Mouse (Mus musculus): Measurements from ENCODE around the gene Fads3. TPM values are rescaled to one million over a fixed set of nuclear protein-coding genes. Genes with fewer than 3 reads are reported as not detected.

The Fads3 gene
- total RNA-seq, 2 experiments from 2014 or later, result 5.4 to 6.0 TPM

GRCm38 (mm10) chr19:10017637-10018526 lies 23.5 kb upstream of the Fads3 start:
- intact Hi-C loops (cut with DNase I; ENCODE audit: low total_unique reads), result no loop called here
- peak; percentile 95 for DNase-seq

DNA sequence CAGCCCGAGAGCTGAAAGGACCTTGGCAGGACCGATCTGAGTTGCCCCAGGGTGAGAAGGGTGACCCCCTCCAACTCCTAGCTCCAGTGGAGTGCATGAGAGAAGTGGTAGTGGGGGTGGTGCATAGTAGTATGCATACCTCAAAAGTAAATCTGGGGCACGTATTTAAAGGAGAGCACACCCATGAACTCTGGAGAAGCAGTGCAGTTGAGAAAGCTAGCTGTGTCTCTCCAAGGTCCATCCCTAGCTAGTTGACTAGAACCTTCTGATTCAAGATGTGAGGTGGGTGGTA lies 22.9 kb upstream of the Fads3 start:
- intact Hi-C loops (cut with DNase I; ENCODE audit: low total_unique reads), result no loop called here

GRCm38 (mm10) chr19:10019214-10019760 lies 22.1 kb upstream of the Fads3 start:
- no peak for DNase-seq
- intact Hi-C loops (cut with DNase I; ENCODE audit: low total_unique reads), result no loop called here

More for the DNA sequence above, 22.9 kb upstream of the Fads3 start:
- DNase-seq, result no peak

- no peak for DNase-seq
- intact Hi-C loops (cut with DNase I; ENCODE audit: low total_unique reads), result no loop called here
These were observed 19.4 kb upstream of the Fads3 start for GRCm38 (mm10) chr19:10021981-10022380.

DNA sequence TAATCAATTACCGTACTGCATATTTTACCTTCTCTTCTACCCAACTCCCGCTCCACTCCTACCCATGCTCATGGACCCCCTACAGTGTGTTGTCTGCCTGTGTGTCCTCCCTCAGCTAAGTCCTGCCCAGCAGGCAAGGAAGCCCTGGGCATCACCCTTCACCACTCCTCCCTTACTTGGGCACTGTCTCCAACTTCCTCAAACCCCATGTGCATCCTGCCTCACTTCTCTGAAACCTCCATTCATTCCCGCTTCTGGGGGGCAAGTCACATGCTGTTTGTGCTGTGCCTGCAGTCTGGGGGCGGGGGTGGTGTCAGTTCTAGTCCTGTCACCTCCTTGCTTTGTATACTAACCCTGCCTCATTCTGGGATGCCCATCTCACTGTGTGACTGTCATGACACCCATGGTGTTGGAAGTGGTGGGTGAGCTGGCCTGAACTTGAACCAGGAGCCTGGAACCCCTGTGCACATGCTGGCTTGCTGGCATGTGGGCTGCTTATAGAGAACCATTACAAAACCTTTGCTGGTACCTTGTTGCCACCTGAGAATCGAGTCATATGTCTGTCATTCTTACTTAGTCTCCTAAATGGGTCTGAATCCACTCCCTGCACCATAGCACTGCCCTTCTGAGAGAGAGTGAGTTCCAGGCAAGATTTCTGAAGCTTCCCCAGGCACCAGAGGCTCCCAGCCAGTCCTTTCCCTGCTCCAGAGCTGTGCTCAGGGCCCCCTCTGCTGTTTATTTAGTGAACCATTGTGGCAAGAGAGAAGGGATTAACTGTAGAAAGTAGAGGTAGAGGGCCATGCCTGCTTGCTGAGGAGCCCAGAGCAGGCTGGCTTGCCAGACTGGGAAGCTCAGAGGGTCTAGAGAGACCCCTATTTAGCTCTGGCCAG lies 18.7 kb upstream of the Fads3 start:
- DNase-seq, result peak; percentile 53
- intact Hi-C loops (cut with DNase I; ENCODE audit: low total_unique reads), result no loop called here

- no peak for DNase-seq
- intact Hi-C loops (cut with DNase I; ENCODE audit: low total_unique reads), result no loop called here
These were observed 18.0 kb upstream of the Fads3 start for GRCm38 (mm10) chr19:10023304-10023758.

GRCm38 (mm10) chr19:10025169-10025875 lies 16.0 kb upstream of the Fads3 start:
- DNase-seq, result peak; percentile 71
- intact Hi-C loops (cut with DNase I; ENCODE audit: low total_unique reads), result no loop called here

- intact Hi-C loops (cut with DNase I; ENCODE audit: low total_unique reads), result loop anchor here (5.0 kb wide), 1 partner anchor 112 kb away; no protein-coding TSS in a partner anchor
These were observed 11.6 kb upstream of the Fads3 start for GRCm38 (mm10) chr19:10029746-10030145.

DNA sequence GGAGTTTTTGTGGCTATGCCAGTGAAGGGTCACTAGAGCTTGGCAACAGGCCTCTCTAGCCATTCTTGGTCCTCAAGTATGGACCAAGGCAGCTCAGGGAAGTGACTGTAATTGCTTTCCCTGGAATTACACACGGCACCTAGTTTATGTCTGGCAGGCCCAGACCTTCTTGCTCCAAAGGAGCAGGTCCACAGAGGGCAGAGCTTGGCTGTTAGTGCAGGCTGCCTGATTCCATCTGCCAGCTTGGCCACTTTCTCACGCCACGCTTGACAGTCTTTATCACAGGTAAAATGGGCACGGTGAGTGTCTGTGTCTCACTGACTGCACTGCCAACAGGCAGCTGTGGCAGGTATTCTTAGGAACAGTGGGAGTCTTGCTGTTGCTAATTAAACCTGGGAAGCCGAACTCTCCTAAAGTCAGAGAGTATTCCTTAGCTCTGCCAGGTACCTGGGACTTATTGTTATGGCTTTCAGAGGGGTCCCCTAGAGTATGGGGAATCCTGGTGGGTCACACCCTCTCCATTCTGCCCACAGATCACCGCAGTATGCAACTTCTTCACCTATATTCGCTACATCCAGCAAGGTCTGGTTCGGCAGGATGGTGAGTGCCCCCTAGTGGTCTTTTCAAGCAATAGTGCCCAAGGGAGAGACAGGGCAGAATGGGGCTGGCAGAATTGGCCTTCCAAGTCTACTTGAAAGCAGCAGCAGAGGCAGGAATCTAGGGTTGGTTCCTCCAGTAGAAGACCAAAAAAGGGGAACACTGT lies 8.0 kb upstream of the Fads3 start:
- intact Hi-C loops (cut with DNase I; ENCODE audit: low total_unique reads), result loop anchor here (5.0 kb wide), 1 partner anchor 116 kb away; no protein-coding TSS in a partner anchor

More at GRCm38 (mm10) chr19:10029746-10030145, 11.6 kb upstream of the Fads3 start:
- no peak for DNase-seq

DNA sequence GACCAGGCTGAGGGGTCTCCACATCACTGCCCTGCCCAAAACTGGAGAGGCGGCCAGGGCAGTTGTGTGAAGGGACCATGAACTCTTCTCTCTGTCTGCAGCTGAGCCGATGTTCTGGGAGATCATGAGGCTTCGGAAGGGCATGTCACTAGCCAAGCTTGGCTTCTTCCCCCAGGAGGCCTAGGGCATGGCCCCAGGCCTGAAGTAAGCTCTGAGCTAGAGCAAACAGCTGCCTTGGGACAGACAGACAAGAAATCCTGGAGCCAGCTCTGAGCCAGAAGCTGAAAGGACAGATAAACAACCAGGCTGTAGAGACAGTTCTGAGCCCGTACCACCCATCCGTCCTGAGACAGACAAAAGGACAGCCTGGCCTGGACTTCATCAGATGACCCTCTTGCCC lies 7.0 kb upstream of the Fads3 start:
- DNase-seq, result no peak
- intact Hi-C loops (cut with DNase I; ENCODE audit: low total_unique reads), result loop anchor here (2.0 to 5.0 kb wide), 2 partner anchors 34 to 117 kb away; partner anchors contain the start of genes Best1 and Rab3il1

More for the DNA sequence above, 8.0 kb upstream of the Fads3 start:
- peak; percentile 59 for DNase-seq

GRCm38 (mm10) chr19:10034785-10035447 lies 6.5 kb upstream of the Fads3 start:
- intact Hi-C loops (cut with DNase I; ENCODE audit: low total_unique reads), result loop anchor here (2.0 to 5.0 kb wide), 2 partner anchors 34 to 118 kb away; partner anchors contain the start of genes Best1 and Rab3il1
- DNase-seq, result peak; percentile 79

GRCm38 (mm10) chr19:10037534-10037933 lies 3.8 kb upstream of the Fads3 start:
- intact Hi-C loops (cut with DNase I; ENCODE audit: low total_unique reads), result no loop called here
- DNase-seq, result no peak

GRCm38 (mm10) chr19:10038364-10038763 lies 3.0 kb upstream of the Fads3 start:
- intact Hi-C loops (cut with DNase I; ENCODE audit: low total_unique reads), result no loop called here
- DNase-seq, result no peak

- intact Hi-C loops (cut with DNase I; ENCODE audit: low total_unique reads), result no loop called here
- DNase-seq, result no peak
These were observed 2.5 kb upstream of the Fads3 start for GRCm38 (mm10) chr19:10038910-10039309.

- DNase-seq, result no peak
- intact Hi-C loops (cut with DNase I; ENCODE audit: low total_unique reads), result loop anchor here (5.0 kb wide), 1 partner anchor 158 kb away; no protein-coding TSS in a partner anchor
These were observed 1.8 kb upstream of the Fads3 start for GRCm38 (mm10) chr19:10039615-10040014.

DNA sequence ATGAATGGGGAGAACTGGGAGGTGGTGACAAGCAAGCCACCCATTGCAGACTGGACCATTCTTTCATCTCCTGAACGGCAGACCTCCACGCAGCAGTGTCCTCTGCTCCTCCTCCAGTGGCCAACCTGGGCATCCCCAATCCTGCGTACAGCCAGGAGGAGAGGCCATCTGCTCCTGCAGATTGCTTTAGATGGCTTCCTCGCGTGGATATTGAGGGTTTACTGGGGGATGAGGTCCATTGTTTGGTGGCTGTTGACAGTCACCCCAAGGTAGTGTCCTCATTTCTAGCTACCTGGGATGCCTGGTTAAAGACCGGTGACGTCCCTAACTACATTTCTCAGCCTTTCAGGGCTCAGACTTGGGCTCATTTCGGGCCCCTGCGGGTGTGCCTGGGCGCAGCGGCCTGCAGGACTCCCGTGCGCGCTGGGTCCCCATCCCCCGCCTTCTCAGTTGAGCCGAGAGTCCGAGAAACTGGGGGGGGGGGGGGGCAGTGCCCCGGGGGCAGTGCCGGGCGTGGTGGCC lies 442 bp upstream of the Fads3 start:
- no peak for DNase-seq
- intact Hi-C loops (cut with DNase I; ENCODE audit: low total_unique reads), result loop anchor here (5.0 kb wide), 1 partner anchor 156 kb away; no protein-coding TSS in a partner anchor

DNA sequence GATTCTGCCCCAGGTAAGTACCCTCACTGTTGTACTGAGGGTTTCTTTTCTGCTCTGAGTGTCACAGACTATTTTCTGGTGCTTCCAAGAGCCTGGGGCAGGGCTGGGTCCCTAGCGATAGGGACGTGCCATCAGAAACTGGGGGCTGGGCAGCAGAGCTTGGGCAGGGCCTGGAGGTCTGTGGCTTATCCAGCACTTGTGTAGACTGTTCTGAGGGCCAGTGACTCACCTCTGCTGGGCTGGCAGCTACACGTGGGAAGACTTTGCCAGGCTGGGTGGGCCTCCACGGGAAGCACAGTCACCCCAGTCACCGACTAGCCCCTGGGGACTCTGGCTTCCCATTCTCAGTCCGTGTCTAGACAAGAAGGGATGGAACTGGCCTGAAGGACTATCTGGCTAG lies 863 bp downstream of the Fads3 start:
- DNase-seq, result no peak
- intact Hi-C loops (cut with DNase I; ENCODE audit: low total_unique reads), result loop anchor here (5.0 kb wide), 1 partner anchor 155 kb away; no protein-coding TSS in a partner anchor
